Mouse (Mus musculus): ENCODE measurements around the gene Nr1h4.
A peak's percentile ranks its signal among the peaks of the same experiment; 100 is the strongest.

Nr1h4 gene

DNA sequence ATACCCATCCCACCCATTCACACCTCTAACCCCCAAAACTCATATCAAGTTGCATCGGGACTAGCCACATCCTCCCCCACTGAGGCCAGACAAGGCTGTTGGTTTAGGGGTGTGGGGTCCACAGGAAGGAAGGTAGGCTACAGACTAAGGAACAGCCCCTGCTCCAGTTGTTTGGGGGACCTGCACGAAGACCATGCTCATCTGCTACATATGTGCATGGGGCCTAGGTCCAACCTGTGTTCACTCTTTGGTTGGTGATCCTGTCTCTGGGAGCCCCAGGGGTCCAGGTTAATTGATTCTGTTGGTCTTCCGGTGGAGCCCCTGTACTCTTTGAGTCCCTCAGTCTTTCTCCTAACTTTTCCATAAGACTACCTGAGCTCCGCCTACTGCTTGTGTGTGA, 13.0 kb downstream of the Nr1h4 start:
- no peak for DNase-seq

GRCm38 (mm10) chr10:89519226-89519625, 14.2 kb downstream of the Nr1h4 start:
- no peak for DNase-seq

GRCm38 (mm10) chr10:89518365-89518764, 15.0 kb downstream of the Nr1h4 start:
- no peak for DNase-seq

DNA sequence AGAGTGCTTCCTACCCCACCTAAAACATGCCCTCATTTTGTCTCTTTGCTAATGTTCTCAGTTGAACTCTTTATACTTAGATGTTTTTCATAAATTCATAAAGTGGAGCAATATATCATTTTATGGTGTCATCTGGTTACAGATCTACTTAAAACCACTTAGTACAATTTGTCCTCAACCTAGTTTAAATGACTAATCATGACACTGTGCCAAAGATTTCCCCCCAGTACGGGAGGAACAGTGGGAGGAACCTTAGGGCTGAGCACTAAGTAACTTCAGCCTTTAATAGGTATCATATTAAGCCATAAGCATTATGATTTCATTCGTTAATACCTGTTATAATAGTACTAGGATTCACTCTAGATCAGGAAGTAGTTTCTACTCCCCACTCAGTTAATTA, 17.6 kb downstream of the Nr1h4 start:
- DNase-seq, result no peak

DNA sequence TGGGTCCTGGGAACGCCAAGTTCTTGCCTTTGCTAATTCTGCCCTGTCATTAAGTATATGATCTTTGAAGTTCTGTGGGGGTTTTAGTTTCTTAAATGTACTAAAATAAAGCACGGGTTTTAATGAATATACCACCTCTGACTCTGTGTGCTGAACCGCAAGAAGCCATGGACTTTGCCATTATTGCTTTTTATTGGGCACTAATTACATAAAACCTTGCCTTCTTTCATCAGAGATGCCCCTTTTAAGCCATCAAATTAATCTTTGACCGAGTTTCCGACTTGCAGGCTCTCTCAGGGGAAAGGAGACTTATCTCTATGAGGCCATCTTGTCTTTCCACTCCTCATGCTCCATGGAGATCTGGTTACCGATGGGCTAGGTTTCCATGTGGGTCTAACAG, 20.8 kb downstream of the Nr1h4 start:
- no peak for DNase-seq

- DNase-seq, result no peak
Observed at GRCm38 (mm10) chr10:89510547-89510946, 22.8 kb downstream of the Nr1h4 start.

DNA sequence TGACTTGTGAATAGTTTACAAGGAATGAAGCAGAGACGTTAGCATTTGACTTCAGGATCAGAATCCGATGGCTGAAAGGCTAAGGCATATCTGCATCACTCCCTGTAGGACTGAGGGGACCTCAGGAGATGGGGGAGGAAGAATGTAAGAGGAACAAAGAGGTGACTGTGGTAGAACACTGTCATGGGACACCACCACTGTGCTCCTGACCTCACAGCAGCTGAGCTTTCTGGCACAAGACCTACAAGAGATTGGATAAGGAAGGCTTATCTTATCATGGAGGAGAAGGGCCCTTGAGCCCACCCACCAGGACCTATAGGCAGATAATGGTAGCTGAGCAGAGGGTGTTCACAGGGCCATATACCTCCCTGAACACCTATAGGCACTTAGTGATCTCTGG, 24.8 kb downstream of the Nr1h4 start:
- no peak for DNase-seq

- DNase-seq, result peak; percentile 78
Observed at GRCm38 (mm10) chr10:89506479-89506878, 26.9 kb downstream of the Nr1h4 start.

- no peak for DNase-seq
Observed at GRCm38 (mm10) chr10:89505592-89505955, 27.8 kb downstream of the Nr1h4 start.

DNA sequence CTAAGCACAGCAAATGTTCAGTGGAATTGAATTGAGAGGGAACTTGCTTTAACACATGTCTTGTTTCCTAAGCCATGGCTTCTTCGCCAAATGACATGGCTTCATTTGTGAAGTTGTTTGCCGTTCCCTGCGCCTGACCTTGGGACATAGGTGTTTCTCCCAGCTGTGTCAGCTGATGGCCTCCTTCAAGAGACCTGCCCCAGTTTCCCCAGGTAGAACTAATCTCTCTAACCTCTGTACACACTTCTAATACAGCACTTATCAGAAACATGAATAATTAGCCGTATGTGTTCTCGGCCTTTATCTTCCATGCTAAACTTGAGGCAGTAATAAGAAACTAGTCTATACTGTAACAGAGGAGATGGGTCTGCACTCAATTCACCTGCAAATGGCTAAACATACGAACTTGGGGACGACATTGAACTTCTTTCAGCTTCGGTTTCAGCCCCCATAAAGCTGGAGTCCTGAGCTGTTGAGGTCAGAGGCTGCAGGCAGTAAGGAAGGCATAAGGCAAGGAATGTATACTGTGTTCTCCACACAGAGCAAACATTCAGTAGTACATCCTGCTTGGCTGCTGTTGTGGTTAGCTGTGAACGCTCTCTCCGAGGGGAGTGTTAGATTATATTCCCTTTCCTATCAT, 28.3 kb downstream of the Nr1h4 start:
- DNase-seq, result peak; percentile 27

DNA sequence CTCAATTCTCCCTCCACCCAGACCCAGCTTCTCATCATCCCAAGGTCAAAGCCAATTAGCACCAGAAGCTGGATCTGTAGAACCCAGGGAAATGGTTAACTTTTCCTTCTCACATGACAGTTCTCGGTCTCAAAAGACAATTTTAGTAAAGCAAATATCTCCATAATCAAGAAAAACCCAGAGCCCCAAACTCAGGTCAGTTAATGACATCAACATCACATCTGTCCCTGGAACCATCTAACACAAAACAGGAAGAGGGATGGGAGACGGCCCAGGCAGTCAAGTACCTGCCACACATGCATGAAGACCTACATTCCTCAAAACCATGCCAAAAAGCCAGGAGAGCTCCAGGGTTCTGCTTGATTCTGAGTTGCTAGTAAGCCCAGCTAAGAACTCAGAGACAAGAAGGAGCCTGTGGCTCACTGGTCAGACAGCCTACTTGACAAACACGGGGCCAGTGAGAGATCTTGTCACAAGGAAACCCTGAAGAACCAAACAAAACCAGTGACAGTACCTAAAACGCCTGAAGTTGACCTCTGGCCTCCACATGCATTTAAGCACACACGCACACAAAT, 30.3 kb downstream of the Nr1h4 start:
- peak; percentile 31 for DNase-seq

DNA sequence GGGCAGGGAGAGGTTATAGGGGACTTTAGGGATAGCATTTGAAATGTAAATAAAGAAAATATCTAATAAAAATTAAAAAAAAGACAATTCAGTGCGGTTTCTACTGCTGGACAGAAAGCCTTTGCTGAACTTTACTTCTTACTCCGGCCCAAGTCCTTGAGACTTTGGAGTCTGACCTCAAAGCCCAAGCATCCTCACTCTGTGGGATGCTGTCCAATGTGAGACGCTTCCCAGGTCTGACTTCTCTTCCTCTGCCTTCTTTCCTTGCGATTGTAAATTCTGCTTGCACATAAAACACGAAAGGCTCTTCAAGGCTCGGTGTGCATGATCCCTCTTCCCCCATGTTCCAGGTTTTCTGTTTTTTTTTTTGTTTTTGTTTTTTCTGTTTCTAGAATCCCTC, 31.5 kb downstream of the Nr1h4 start:
- peak; percentile 31 for DNase-seq

DNA sequence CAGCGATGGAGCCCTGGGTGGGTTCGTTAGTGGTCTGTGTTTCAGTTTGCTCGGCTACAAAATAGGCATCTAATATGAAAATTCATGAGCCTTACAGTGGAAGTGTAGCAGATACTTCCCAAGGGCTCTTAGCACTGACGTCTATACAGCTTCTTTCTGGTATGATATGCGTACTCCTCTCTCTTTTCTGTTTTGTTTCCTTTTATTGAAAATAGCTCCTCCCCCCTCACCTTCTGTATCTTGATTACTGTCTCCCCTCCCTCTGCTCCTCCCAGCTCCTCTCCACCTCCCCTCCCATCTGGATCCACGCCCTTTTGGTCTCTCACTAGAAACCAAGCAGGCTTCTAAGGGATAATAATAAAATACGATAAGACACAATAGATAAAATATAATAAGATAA, 37.8 kb downstream of the Nr1h4 start:
- DNase-seq, result no peak

- no peak for DNase-seq
Observed at GRCm38 (mm10) chr10:89491321-89491720, 42.1 kb downstream of the Nr1h4 start.

GRCm38 (mm10) chr10:89490250-89490649, 43.1 kb downstream of the Nr1h4 start:
- no peak for DNase-seq

DNA sequence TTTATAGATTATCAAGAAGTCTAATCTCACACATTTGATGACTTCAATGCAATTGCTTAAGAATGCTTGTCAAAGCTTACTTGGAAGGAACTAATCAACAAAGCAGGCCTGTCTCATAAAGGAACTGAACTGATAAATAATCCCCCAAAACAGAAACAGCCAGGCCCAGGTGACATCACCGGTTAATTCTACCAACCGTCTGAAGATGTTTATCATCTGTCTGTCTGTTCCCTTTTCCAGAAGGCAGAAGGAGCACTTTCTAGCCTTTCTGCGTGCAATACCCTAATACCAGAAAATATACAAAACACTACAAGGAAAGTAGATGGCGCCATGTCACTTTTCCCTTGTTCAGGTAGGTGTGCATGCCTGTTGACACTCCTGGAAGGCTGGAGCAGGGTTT, 43.9 kb downstream of the Nr1h4 start:
- no peak for DNase-seq

DNA sequence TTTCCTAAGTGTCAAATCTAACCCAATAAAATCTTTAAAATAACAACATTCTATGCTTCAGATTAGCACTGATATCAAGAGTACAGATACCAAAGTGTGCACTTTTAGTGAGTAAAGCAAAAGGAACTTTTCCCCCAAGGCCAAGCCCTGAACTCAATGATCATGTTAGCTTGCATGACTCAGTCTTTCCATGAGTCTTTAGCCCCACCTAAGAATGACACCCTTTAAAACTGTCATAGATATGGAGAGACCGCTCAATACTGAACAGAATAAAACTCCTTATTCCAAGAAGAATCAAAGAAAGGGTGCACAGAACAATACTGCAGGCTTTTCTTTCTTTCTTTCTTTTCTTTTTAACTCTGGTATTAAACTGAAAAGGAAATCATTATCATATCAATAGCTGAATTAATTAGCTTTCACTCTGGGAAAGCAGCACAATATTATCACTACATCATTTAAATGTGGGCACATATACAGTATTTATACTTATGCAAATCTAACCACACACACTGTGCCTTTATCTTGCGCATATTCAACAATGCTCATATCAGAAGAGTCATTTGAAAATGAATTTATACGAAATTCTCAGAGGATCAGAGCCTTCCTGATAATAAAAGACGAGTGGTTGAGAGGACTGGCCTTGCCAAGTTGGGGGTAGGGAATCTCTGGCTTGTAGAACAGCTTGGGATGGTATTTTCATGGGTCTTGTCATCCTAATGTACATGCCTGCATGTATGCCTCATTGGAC, 46.2 kb downstream of the Nr1h4 start:
- DNase-seq, result no peak

DNA sequence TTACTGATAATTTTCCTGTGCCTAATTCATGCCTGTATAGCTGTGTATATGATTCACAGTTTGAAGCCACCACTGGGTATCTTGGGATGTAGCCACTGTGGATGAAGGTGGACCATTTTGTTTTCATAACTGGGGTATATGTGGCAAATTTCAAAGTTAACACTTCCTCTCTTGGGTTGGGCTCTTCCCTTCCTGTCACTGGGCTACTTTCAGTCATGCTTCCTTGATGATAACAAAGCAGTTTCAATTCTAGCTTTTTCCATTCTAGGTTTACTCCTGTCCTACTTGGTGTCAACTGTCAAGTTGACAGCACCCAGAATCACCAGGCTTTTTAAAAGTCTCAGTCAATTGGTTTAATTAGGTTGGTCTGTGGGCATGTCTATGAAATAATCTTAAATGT, 48.5 kb downstream of the Nr1h4 start:
- DNase-seq, result no peak

DNA sequence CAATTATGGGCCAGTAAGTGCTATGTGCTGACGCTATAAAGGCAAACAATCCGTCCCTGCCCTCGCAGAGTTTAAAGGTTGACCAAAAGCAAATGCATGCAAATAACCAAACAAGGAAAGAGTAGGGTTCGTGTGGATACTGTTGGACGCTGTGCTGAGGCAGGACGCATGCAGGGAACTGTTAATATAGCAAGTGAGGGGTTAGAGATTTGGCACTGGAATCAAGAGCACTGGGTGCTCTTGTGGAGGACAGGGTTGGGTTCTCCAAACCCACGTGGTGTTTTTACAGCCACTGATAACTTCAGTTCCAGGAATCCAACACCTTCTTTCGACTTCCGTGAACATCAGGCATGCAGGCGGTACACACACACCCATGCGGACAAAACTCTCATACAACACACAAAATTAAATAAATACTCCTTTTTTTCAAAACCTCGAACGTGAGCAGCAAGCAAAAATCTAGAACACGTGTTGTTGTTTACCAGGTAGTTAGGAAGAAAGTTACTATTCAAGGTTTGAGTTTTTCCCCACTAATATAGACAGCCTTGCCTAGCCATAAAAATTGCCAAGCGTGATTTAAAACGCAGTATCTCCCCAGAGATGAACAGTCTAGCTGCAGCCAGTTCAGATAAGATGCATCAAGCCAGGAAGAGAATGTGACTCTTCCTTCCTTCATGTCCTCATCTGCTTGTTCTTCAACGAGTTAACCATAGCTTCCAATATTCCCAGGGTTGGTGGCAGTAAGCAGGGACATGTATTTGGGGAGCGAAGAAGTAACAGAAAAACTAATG, 49.4 kb downstream of the Nr1h4 start:
- no peak for DNase-seq

- no peak for DNase-seq
Observed at GRCm38 (mm10) chr10:89483113-89483512, 50.3 kb downstream of the Nr1h4 start.

DNA sequence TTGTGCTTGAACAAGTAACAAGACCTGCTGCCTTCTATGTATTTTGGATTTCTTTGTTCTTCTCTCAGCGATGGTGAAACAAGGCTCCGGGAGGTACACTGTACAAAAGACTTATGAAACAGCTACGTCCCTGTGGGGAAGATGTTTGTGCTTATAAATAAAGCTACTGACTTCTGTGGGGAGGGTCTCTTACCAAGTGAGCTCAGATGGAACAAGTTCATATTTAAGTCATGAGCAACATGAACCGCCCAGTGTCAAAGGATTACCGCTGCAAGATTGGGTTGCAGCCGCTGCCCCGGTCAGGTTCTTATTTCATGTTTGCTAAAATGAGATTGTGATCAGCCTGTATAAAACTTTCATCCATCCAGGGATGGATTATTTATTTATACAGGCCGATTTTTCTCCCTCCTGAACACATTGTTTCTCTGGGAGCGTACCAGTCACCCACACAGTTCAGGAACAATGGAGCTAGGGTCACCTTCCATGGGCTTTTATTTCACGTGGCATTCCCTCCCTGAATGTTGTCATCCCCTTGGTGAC, 51.2 kb downstream of the Nr1h4 start:
- no peak for DNase-seq

DNA sequence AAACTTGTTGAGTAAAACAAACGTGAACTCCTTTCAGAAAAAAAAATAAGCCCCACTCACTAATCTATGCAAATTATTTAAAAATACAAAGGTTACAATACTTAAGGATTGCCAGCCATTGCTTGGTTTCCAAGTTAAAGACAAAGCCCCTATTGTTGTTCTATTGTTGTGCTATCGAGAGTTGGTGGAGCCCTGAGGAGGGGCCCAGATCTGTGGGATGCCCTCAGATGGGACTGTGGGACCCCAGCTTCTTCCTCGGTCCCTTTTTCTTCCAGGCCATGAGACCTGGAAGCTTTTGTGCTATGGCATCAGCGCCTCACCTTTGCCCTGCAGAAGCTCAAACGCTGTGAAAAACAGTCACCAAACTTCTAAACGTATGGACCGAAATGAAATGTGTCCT, 51.7 kb downstream of the Nr1h4 start:
- DNase-seq, result no peak

DNA sequence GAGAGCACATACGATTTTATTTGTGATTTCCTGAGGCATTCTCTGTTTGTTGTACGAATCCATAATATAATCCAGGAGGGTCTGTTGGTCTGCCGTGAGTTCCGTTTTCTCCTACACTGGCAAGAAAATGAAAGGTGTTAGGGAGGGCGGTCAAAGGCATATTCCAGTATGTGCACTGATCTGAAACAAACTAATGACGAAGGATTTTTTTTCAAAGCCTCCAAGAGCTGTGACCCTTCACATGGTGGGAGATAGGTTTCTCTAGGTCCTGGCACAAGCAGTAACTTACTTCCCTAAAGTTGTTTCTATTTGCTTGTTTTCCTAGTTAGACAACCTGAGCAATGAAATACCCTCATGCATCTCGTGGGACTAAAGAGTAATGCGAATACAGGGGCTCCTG, 54.6 kb downstream of the Nr1h4 start:
- no peak for DNase-seq
